Mouse (Mus musculus): ENCODE data around the gene D430041D05Rik.

DNA sequence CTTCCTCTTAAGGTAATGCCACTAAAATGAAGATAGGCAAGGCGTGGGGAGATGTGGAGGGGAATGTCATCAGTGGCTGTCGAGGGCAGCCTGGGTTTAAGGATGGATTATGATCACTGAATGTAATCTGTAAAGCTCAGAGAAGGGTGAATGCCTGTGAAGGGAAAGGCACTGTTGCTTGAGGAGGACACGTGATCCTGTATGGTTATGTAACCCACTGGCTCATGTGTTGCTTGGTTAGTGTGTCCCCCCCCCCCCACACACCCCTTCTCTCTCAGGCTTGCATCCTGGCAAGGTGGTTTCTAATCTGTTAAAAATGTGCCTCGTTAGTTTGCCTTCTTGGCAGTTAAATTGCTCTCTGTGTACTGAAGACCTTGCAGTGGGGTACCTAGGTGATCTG lies 173.7 kb downstream of the D430041D05Rik start:
- TF ChIP-seq CTCF (IDR thresholded peaks at IDR 0.05; ENCODE audit: borderline replicate concordance, insufficient read depth, low read length) (no peak), POLR2A (IDR thresholded peaks at IDR 0.05; ENCODE audit: low read depth, low read length) (no peak)
